Mouse (Mus musculus) gonadal fat pad, adult 2 months (tissue): ENCODE measurements around the gene Vmn2r106. TPM values are rescaled to one million over a fixed set of nuclear protein-coding genes. Genes with fewer than 3 reads are reported as not detected.

ENCODE experiments used
- DNase-seq: peaks from one replicate; pipeline ENCODE4 v3.0.0-alpha.2; 2012; ENCODE audit warnings: low read depth
- polyA plus RNA-seq: library from polyadenylated mRNA; depleted of rRNA; stranded (reverse); fragments of >200 nt; gene quantifications from 2 replicates; pipeline ENCODE4 v1.2.3, GENCODE M21; 2012; rRNA removed

Vmn2r106 gene
- not detected in 2 replicates for polyA plus RNA-seq

- DNase-seq: no peak
These were observed at the start of gene Vmn2r106 for GRCm38 (mm10) chr17:20285453-20285852. Gene Vmn2r106, minus strand, starts transcription at chr17:20285553.

DNA sequence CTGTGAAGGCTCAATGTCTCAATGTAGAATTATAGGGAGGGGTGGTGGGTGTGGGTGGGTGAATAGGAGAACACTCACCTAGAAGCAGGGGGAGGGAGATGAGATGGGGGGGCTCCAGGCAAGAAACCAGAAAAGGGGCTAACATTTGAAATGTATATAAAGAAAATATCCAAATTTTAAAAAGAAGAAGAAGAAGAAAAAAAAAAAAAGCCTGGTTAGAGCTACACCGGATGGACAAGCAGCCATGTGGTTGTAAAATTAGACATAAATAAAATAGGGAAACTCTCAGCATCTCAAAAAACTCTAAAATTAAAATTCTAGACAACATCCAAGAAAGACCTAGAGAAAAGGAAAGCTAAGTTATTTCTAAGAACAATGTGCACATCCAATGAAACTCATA is 20.4 kb upstream of the Vmn2r106 start:
- DNase-seq: no peak

- no peak for DNase-seq
These were observed 1.6 kb upstream of the Vmn2r106 start for GRCm38 (mm10) chr17:20286906-20287305.

DNA sequence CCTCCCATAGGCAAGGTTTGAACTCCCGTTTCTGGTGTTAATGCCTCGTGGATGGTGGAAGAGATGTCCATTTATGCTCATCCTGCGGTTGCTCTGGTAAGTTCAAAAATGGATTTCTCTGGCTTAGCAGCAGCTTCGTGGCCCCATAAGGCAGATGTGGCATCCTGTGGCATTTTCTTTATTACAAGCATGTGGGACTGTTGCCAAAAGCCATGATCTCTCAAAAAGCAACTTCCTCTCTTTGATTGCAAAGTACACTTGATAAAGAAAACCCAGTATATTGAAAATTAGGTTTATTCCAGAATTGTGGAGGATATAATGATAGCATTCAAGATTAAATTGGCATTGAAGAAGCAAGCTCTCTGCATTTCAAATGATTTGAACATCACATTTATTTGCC is 29.8 kb downstream of the Vmn2r106 start:
- no peak for DNase-seq

- no peak for DNase-seq
These were observed 50.4 kb downstream of the Vmn2r106 start, which contains the start of gene Vmn2r105 for GRCm38 (mm10) chr17:20234952-20235351. Gene Vmn2r105, minus strand, starts transcription at chr17:20235052.

Other genes with a start within 250 kb of the Vmn2r106 start
- not detected in 2 replicates for gene Vmn2r104, start 237.2 kb downstream of the Vmn2r106 start, polyA plus RNA-seq
- gene Fpr-rs7, start 171.3 kb downstream of the Vmn2r106 start, polyA plus RNA-seq: not detected in 2 replicates
- gene Fpr-rs6, start 102.5 kb downstream of the Vmn2r106 start, polyA plus RNA-seq: not detected in 2 replicates
- not detected in 2 replicates for gene Vmn2r105, start 50.5 kb downstream of the Vmn2r106 start, polyA plus RNA-seq
- gene Vmn2r107, start 59.7 kb upstream of the Vmn2r106 start, polyA plus RNA-seq: not detected in 2 replicates
- not detected in 2 replicates for gene Vmn1r224, start 128.6 kb upstream of the Vmn2r106 start, polyA plus RNA-seq
- not detected in 2 replicates for gene Vmn2r108, start 195.8 kb upstream of the Vmn2r106 start, polyA plus RNA-seq
- not detected in 2 replicates for gene Vmn1r225, start 212.6 kb upstream of the Vmn2r106 start, polyA plus RNA-seq